Mouse (Mus musculus) cortical plate, adult 2 months (tissue): ENCODE data around the gene Naa10.

Experiments used
- CTCF ChIP-seq: fragments of 200-500 bp; IDR thresholded peaks from 2 replicates; pipeline ENCODE4 v1.5.1; 2011; ENCODE audit warnings: mild to moderate bottlenecking, control low read depth, low read length; ENCODE audit not compliant: insufficient read depth; ENCODE audit errors: extremely low read depth
- POLR2A ChIP-seq: fragments of 200-500 bp; IDR thresholded peaks from 2 replicates; pipeline ENCODE4 v1.6.1; 2011; ENCODE audit warnings: mild to moderate bottlenecking, low read length, control low read depth; ENCODE audit not compliant: insufficient read depth; ENCODE audit errors: extremely low read depth

DNA sequence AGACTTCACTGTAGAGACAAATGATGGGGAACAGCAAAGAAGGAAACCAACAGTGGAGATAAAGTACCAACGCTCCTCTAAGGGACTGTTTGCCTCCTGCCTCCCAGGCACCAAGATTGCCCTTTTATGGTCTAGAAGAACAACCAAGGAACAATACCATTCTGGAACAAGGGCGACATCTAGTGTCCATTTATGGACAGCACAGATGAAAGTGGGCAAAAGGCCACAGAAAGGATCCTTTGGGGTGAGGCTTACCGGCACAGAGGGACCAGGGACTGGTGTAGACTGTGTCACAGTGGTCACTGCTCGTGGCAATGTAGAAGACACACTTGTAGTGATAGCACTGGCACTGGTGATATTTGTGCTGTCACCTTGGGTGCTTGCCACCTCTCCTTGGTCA is 26.9 kb upstream of the Naa10 start:
- TF ChIP-seq CTCF, result peak; percentile 55
- no peak for TF ChIP-seq POLR2A
